Comparison of ENCODE assay signal across 8 mouse cellular contexts in the genomic region with DNA sequence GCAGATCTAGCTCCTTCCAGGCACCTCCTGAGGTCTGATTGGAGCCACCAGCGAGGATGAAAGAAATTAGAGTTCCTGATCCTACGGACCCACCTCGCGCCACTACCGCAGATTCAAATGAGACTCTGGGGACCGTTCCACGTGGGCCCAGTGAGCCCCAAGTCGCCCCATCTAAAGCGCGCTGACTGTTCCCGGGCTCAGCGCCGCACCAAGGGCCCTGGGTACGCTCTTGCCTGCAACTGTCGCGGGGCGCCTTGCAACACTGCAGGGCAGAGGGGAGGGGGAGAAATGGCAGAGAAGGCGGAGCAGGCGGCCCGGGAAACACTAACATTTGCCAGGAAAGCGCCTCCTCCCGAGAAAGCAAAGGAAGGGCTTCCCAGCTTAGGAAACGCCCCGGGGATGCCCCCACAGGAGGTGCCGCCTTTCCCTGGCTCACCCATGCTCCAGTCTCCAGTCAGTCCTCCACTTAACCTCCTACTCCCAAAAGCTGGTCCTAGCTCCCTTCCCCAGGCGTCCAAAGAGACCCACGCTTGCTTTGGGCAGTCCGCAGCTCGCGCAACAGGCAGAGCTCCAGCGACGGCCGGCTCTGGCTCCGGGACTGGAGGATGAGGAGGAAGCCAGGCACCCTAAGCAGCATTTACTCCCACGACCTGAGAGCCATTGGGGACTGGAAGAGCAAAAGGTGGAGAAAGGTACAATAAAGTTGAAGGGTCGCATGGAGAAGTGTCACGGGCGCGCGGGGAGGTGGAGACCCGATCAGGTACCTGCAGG. TPM values are rescaled to one million over a fixed set of nuclear protein-coding genes. Genes with fewer than 3 reads are reported as not detected.
DNase-seq lines count a peak whose midpoint lies in the region; ATAC-seq and TF ChIP-seq lines count a peak whose summit lies in the region.

No protein-coding gene starts in this region.

- TF ChIP-seq POLR2A in kidney, adult 2 months (IDR thresholded peaks at IDR 0.05; ENCODE audit: low read depth, low read length): no peak
- TF ChIP-seq POLR2A in limb, embryonic 14.5 days (IDR thresholded peaks at IDR 0.05; ENCODE audit: borderline replicate concordance, extremely low read depth, insufficient read depth, insufficient read length): no peak
- TF ChIP-seq POLR2A in testis, adult 2 months (IDR thresholded peaks at IDR 0.05; ENCODE audit: control insufficient read depth, low read depth, low read length): no peak

- H3K4me2 ChIP-seq in embryonic facial prominence, embryonic 12.5 days (replicated peaks): peak overlapping the region; percentile 96
- peak overlapping the region; percentile 97 for H3K4me2 ChIP-seq in limb, embryonic 14.5 days (replicated peaks; ENCODE audit: low read depth, low read length, severe bottlenecking)
- H3K4me2 ChIP-seq in midbrain, embryonic 15.5 days: peak overlapping the region; percentile 99

- DNase-seq in adrenal gland, adult 8-10 months: peak; percentile 49
- DNase-seq in heart, adult 8-10 months (ENCODE audit: low spot score): peak; percentile 21
- DNase-seq in kidney, adult 2 months: peak; percentile 47
- DNase-seq in limb, embryonic 14.5 days (ENCODE audit: low spot score): peak; percentile 57

- peak overlapping the region; percentile 56 for H3K4me3 ChIP-seq in embryonic facial prominence, embryonic 12.5 days
- peak overlapping the region; percentile 74 for H3K4me3 ChIP-seq in kidney, adult 2 months (ENCODE audit: insufficient read depth, low read depth, low read length)
- peak overlapping the region; percentile 58 for H3K4me3 ChIP-seq in limb, embryonic 14.5 days (replicated peaks; ENCODE audit: low read length)
- peak overlapping the region; percentile 56 for H3K4me3 ChIP-seq in midbrain, embryonic 15.5 days
- H3K4me3 ChIP-seq in testis, adult 2 months (ENCODE audit: control insufficient read depth, low read depth, low read length): peak overlapping the region; percentile 58

- no peak overlapping the region for H3K27ac ChIP-seq in embryonic facial prominence, embryonic 12.5 days
- H3K27ac ChIP-seq in kidney, adult 2 months (ENCODE audit: insufficient read depth, low read depth, low read length): no peak overlapping the region
- H3K27ac ChIP-seq in limb, embryonic 14.5 days (replicated peaks; ENCODE audit: low read depth, low read length): no peak overlapping the region
- H3K27ac ChIP-seq in midbrain, embryonic 15.5 days: no peak overlapping the region
- H3K27ac ChIP-seq in testis, adult 2 months (ENCODE audit: control insufficient read depth, insufficient read depth, low read depth, low read length): no peak overlapping the region

- 0 out of 2 replicates have a peak, but pooled peaks cover 2% of the 10 kb centered on the region for H3K4me1 ChIP-seq in embryonic facial prominence, embryonic 12.5 days
- H3K4me1 ChIP-seq in kidney, adult 2 months (ENCODE audit: control insufficient read depth, insufficient read depth, low read length): 0 out of 2 replicates have a peak, but pooled peaks cover 4% of the 10 kb centered on the region
- H3K4me1 ChIP-seq in limb, embryonic 14.5 days (ENCODE audit: control insufficient read depth, insufficient read depth, low read length): 0 out of 2 replicates have a peak, but pooled peaks cover 8% of the 10 kb centered on the region
- peaks cover 19% of the 10 kb centered on the region for H3K4me1 ChIP-seq in midbrain, embryonic 15.5 days
- H3K4me1 ChIP-seq in testis, adult 2 months (ENCODE audit: control insufficient read depth, insufficient read depth, low read length): peaks cover 3% of the 10 kb centered on the region; the same call in 1 of the 2 replicates

- H3K9me3 ChIP-seq in embryonic facial prominence, embryonic 12.5 days: no peaks in the 10 kb centered on the region
- no peaks in the 10 kb centered on the region for H3K9me3 ChIP-seq in limb, embryonic 14.5 days (ENCODE audit: control insufficient read depth, low read length)
- H3K9me3 ChIP-seq in midbrain, embryonic 15.5 days: no peaks in the 10 kb centered on the region

- WGBS in embryonic facial prominence, embryonic 12.5 days: under 1% methylated on average over 41 of the region's 41 CpGs
- WGBS in kidney, adult 2 months: under 1% methylated on average over 41 of the region's 41 CpGs
- 0% methylated on average over 36 of the region's 41 CpGs for WGBS in limb, embryonic 14.5 days
- WGBS in midbrain, embryonic 15.5 days: under 1% methylated on average over 39 of the region's 41 CpGs

- H3K36me3 ChIP-seq in embryonic facial prominence, embryonic 12.5 days: no peaks in the 10 kb centered on the region
- H3K36me3 ChIP-seq in kidney, adult 2 months (ENCODE audit: control insufficient read depth, insufficient read depth, low read length): no peaks in the 10 kb centered on the region
- H3K36me3 ChIP-seq in limb, embryonic 14.5 days (ENCODE audit: control insufficient read depth, insufficient read depth, low read length): no peaks in the 10 kb centered on the region
- H3K36me3 ChIP-seq in midbrain, embryonic 15.5 days (replicated peaks): no peaks in the 10 kb centered on the region
- H3K36me3 ChIP-seq in testis, adult 2 months (ENCODE audit: control insufficient read depth, insufficient read depth, low read length): no peaks in the 10 kb centered on the region

- peak overlapping the region; percentile 57 for H3K9ac ChIP-seq in embryonic facial prominence, embryonic 12.5 days
- peak overlapping the region; percentile 48 for H3K9ac ChIP-seq in limb, embryonic 14.5 days (ENCODE audit: low read depth, low read length, severe bottlenecking)
- H3K9ac ChIP-seq in midbrain, embryonic 15.5 days: peak overlapping the region; percentile 41

- ATAC-seq in embryonic facial prominence, embryonic 12.5 days (ENCODE audit: insufficient number of reproducible peaks, insufficient read depth, low FRiP score, low TSS enrichment): peak; percentile 65; the same call in 1 of the 2 replicates
- ATAC-seq in limb, embryonic 14.5 days (ENCODE audit: low FRiP score, low read depth): no peak; the same call in 1 of the 2 replicates
- ATAC-seq in midbrain, embryonic 15.5 days (replicated peaks): peak; percentile 79
- ATAC-seq in activated CD4-positive, CD25-positive, alpha-beta regulatory T cell, adult 4 months: no peak

- H3K27me3 ChIP-seq in embryonic facial prominence, embryonic 12.5 days: peaks cover 57% of the 10 kb centered on the region
- no peaks in the 10 kb centered on the region; the same call in 1 of the 2 replicates for H3K27me3 ChIP-seq in kidney, adult 2 months (replicated peaks; ENCODE audit: control insufficient read depth, insufficient read depth, low read length)
- H3K27me3 ChIP-seq in limb, embryonic 14.5 days (ENCODE audit: control insufficient read depth, insufficient read depth, low read length): peaks cover 46% of the 10 kb centered on the region
- peaks cover 43% of the 10 kb centered on the region for H3K27me3 ChIP-seq in midbrain, embryonic 15.5 days (replicated peaks)
- H3K27me3 ChIP-seq in testis, adult 2 months (ENCODE audit: control insufficient read depth, insufficient read depth, low read length): no peaks in the 10 kb centered on the region

- TF ChIP-seq CTCF in kidney, adult 2 months (conservative IDR thresholded peaks at IDR 0.05; ENCODE audit: insufficient read depth, insufficient read length, low read depth, low read length): no peak
- TF ChIP-seq CTCF in testis, adult 2 months (IDR thresholded peaks at IDR 0.05; ENCODE audit: control insufficient read depth, insufficient read depth, insufficient replicate concordance, low read depth, low read length): no peak

RNA-seq across cellular contexts. Expression of a gene that starts 1.2 kb away (rescaled TPM):
- total RNA-seq in adrenal gland, adult 8-10 months (2022): 1 to 10 TPM; 2.6 to 7.6 (median 3.8) TPM
- polyA plus RNA-seq in embryonic facial prominence, embryonic 12.5 days (2016; fragmentation: Nextera tagmentation; extraction: Ambion mirVana): 0.93 and 1.2 TPM in 2 replicates
- total RNA-seq in heart, adult 8-10 months (2022): 1 to 10 TPM in 2 of 4 experiments, under 1 TPM in 2; 0.78 to 1.1 (median 1.0) TPM
- 2.3 and 2.5 TPM in 2 replicates for polyA plus RNA-seq in kidney, adult 2 months (2012; rRNA removed)
- polyA plus RNA-seq in limb, embryonic 14.5 days (2012; rRNA removed): 2.4 and 2.6 TPM in 2 replicates
- 3.1 and 3.6 TPM in 2 replicates for polyA plus RNA-seq in limb, embryonic 14.5 days (2014; fragmentation: Nextera tagmentation; extraction: Ambion mirVana)
- polyA plus RNA-seq in midbrain, embryonic 15.5 days (2015; fragmentation: Nextera tagmentation; extraction: Ambion mirVana): 0.47 and 0.59 TPM in 2 replicates
- polyA plus RNA-seq in testis, adult 2 months (2012; rRNA removed): 0.12 and 0.18 TPM in 2 replicates
- not detected for polyA plus RNA-seq in activated CD4-positive, CD25-positive, alpha-beta regulatory T cell, adult 4 months (2017; shearing (Covaris generic))

RNA-seq across cellular contexts. Expression of a gene that starts 59.2 kb away (rescaled TPM):
- total RNA-seq in adrenal gland, adult 8-10 months (2022): not detected
- not detected in 2 replicates for polyA plus RNA-seq in embryonic facial prominence, embryonic 12.5 days (2016; fragmentation: Nextera tagmentation; extraction: Ambion mirVana)
- not detected for total RNA-seq in heart, adult 8-10 months (2022)
- polyA plus RNA-seq in kidney, adult 2 months (2012; rRNA removed): not detected in 2 replicates
- 0.15 TPM in 1 of 2 replicates, not detected in the other for polyA plus RNA-seq in limb, embryonic 14.5 days (2012; rRNA removed)
- not detected in 2 replicates for polyA plus RNA-seq in limb, embryonic 14.5 days (2014; fragmentation: Nextera tagmentation; extraction: Ambion mirVana)
- polyA plus RNA-seq in midbrain, embryonic 15.5 days (2015; fragmentation: Nextera tagmentation; extraction: Ambion mirVana): not detected in 2 replicates
- polyA plus RNA-seq in testis, adult 2 months (2012; rRNA removed): not detected in 2 replicates
- not detected for polyA plus RNA-seq in activated CD4-positive, CD25-positive, alpha-beta regulatory T cell, adult 4 months (2017; shearing (Covaris generic))

Comparison
In these comparisons a context has a peak if more than half of its experiments do, and no peak if none do; other contexts are left out.
1. ATAC-seq: peak in embryonic facial prominence, embryonic 12.5 days (single experiment) and midbrain, embryonic 15.5 days (single experiment); none in limb, embryonic 14.5 days (single experiment) and activated CD4-positive, CD25-positive, alpha-beta regulatory T cell, adult 4 months (single experiment).
2. Peak in every context shown above with its lines, with median percentiles within 50 percentile points of each other: DNase-seq, H3K4me2 ChIP-seq, H3K4me3 ChIP-seq and H3K9ac ChIP-seq.